Mouse (Mus musculus) CH12.LX (cell line): ENCODE data around the gene Gm20388. TPM values are rescaled to one million over a fixed set of nuclear protein-coding genes. Genes with fewer than 3 reads are reported as not detected.

Experiments
- DNase-seq: peaks from one replicate; pipeline ENCODE4 v3.0.0-alpha.2; 2013; ENCODE audit errors: extremely low read depth
- H3K27ac ChIP-seq: 2 replicates; pipeline ENCODE4 v1.5.1; 2012; ENCODE audit warnings: low read depth, mild to moderate bottlenecking, control low read depth, moderate library complexity; ENCODE audit not compliant: insufficient read depth
- H3K27me3 ChIP-seq: replicated peaks from 2 replicates; pipeline ENCODE3; 2012; ENCODE audit warnings: inconsistent platforms
- H3K36me3 ChIP-seq, 2 experiments: replicated peaks in 1 of 2; 2 replicates each; pipeline versions ENCODE3 to v1.6.1; 2012; ENCODE audit warnings: inconsistent platforms in 1 of 2, low read length in 1 of 2, mild to moderate bottlenecking in 1 of 2, mixed read lengths in 1 of 2, moderate library complexity in 1 of 2; ENCODE audit not compliant: control insufficient read depth in 1 of 2, insufficient read depth in 1 of 2
- H3K4me1 ChIP-seq, 2 experiments: 2 replicates each; pipeline ENCODE4 v1.6.1; 2012; ENCODE audit warnings: inconsistent platforms in 1 of 2, moderate library complexity in 1 of 2; ENCODE audit not compliant: insufficient read depth in 2 of 2, control insufficient read depth in 1 of 2
- H3K4me2 ChIP-seq: 2 replicates; pipeline ENCODE4 v1.6.1; 2012; ENCODE audit warnings: low read depth, mild to moderate bottlenecking, control low read depth; ENCODE audit not compliant: poor library complexity, insufficient read depth, severe bottlenecking
- H3K4me3 ChIP-seq, 3 experiments: fragments of 150-350 bp in 1 of 3; sonication (generic) in 1 of 3; replicated peaks in 1 of 3; 2 replicates each; pipeline versions ENCODE3 to v1.5.1; 2011 to 2012; ENCODE audit warnings: low read depth in 2 of 3, low read length in 2 of 3, mild to moderate bottlenecking in 2 of 3, moderate library complexity in 2 of 3, control low read depth in 1 of 3, improper control_type of control experiment in 1 of 3, inconsistent platforms in 1 of 3, mixed read lengths in 1 of 3; ENCODE audit not compliant: poor library complexity in 1 of 3
- H3K79me2 ChIP-seq: replicated peaks from 2 replicates; pipeline ENCODE4 v1.6.1; 2012; ENCODE audit warnings: mild to moderate bottlenecking, moderate library complexity; ENCODE audit not compliant: control insufficient read depth, poor library complexity, insufficient read depth, severe bottlenecking; ENCODE audit errors: extremely low read depth
- H3K9ac ChIP-seq: 2 replicates; pipeline ENCODE4 v1.6.1; 2012; ENCODE audit warnings: low read depth, mild to moderate bottlenecking, control low read depth, moderate library complexity; ENCODE audit not compliant: insufficient read depth
- H3K9me3 ChIP-seq: replicated peaks from 2 replicates; pipeline ENCODE3; 2012; ENCODE audit warnings: low read length, inconsistent platforms, mixed read lengths
- CHD1 ChIP-seq: IDR thresholded peaks from 2 replicates; pipeline ENCODE4 v1.6.1; 2012; ENCODE audit warnings: low read depth, low read length, improper control_type of control experiment, inconsistent platforms
- CHD2 ChIP-seq: IDR thresholded peaks from 2 replicates; pipeline ENCODE4 v1.6.1; 2011; ENCODE audit warnings: low read length, improper control_type of control experiment
- CTCF ChIP-seq, 2 experiments: IDR thresholded peaks in 1 of 2; conservative IDR thresholded peaks in 1 of 2; 2 replicates each; pipeline ENCODE4 v1.5.1; 2011 to 2012; ENCODE audit warnings: low read depth in 2 of 2, low read length in 2 of 2, improper control_type of control experiment in 1 of 2, inconsistent platforms in 1 of 2, mild to moderate bottlenecking in 1 of 2, moderate library complexity in 1 of 2
- HCFC1 ChIP-seq: IDR thresholded peaks from 2 replicates; pipeline ENCODE4 v1.6.1; 2012; ENCODE audit warnings: low read depth, mild to moderate bottlenecking, inconsistent platforms, low read length, improper control_type of control experiment
- IRF4 ChIP-seq: IDR thresholded peaks from 2 replicates; pipeline ENCODE4 v1.6.1; 2014; ENCODE audit warnings: low read depth, mild to moderate bottlenecking, inconsistent platforms, low read length, improper control_type of control experiment
- JUN ChIP-seq: IDR thresholded peaks from 2 replicates; pipeline ENCODE4 v1.6.1; 2011; ENCODE audit warnings: low read depth, mild to moderate bottlenecking, low read length, improper control_type of control experiment, moderate library complexity; ENCODE audit not compliant: insufficient read depth
- JUND ChIP-seq: conservative IDR thresholded peaks from 2 replicates; pipeline ENCODE4 v1.6.1; 2011; ENCODE audit warnings: low read depth, low read length, improper control_type of control experiment
- KAT2A ChIP-seq: IDR thresholded peaks from 2 replicates; pipeline ENCODE4 v1.6.1; 2012; ENCODE audit warnings: low read length, improper control_type of control experiment, inconsistent platforms; ENCODE audit not compliant: insufficient replicate concordance
- MAX ChIP-seq: IDR thresholded peaks from 2 replicates; pipeline ENCODE4 v1.6.1; 2011; ENCODE audit warnings: low read length, improper control_type of control experiment
- MEF2A ChIP-seq: IDR thresholded peaks from 2 replicates; pipeline ENCODE4 v1.6.1; 2014; ENCODE audit warnings: low read depth, mild to moderate bottlenecking, inconsistent platforms, low read length, improper control_type of control experiment, borderline replicate concordance
- MXI1 ChIP-seq: IDR thresholded peaks from 2 replicates; pipeline ENCODE4 v1.6.1; 2011; ENCODE audit warnings: mild to moderate bottlenecking, low read depth, low read length, improper control_type of control experiment
- MYC ChIP-seq: IDR thresholded peaks from 2 replicates; pipeline ENCODE4 v1.6.1; 2011; ENCODE audit warnings: low read depth, mild to moderate bottlenecking, improper control_type of control experiment, low read length
- NRF1 ChIP-seq: IDR thresholded peaks from 2 replicates; pipeline ENCODE4 v1.6.1; 2014; ENCODE audit warnings: low read depth, mild to moderate bottlenecking, inconsistent platforms, low read length, improper control_type of control experiment, moderate library complexity
- POLR2AphosphoS2 ChIP-seq: IDR thresholded peaks from 2 replicates; pipeline ENCODE4 v1.6.1; 2011; ENCODE audit warnings: low read depth, low read length, improper control_type of control experiment
- RAD21 ChIP-seq: IDR thresholded peaks from 2 replicates; pipeline ENCODE4 v1.6.1; 2011; ENCODE audit warnings: low read depth, mild to moderate bottlenecking, low read length, improper control_type of control experiment, moderate library complexity
- RCOR1 ChIP-seq: conservative IDR thresholded peaks from 2 replicates; pipeline ENCODE4 v1.6.1; 2012; ENCODE audit warnings: low read depth, mild to moderate bottlenecking, inconsistent platforms, low read length, improper control_type of control experiment
- SMC3 ChIP-seq: IDR thresholded peaks from 2 replicates; pipeline ENCODE4 v1.6.1; 2011; ENCODE audit warnings: low read depth, low read length, improper control_type of control experiment
- TBP ChIP-seq: conservative IDR thresholded peaks from 2 replicates; pipeline ENCODE4 v1.6.1; 2011; ENCODE audit warnings: low read depth, low read length, improper control_type of control experiment
- USF2 ChIP-seq: conservative IDR thresholded peaks from 2 replicates; pipeline ENCODE4 v1.6.1; 2011; ENCODE audit warnings: low read depth, low read length, improper control_type of control experiment
- ZC3H11A ChIP-seq: IDR thresholded peaks from 2 replicates; pipeline ENCODE4 v1.6.1; 2012; ENCODE audit warnings: low read depth, mild to moderate bottlenecking, inconsistent platforms, low read length, improper control_type of control experiment
- ZKSCAN1 ChIP-seq: IDR thresholded peaks from 2 replicates; pipeline ENCODE4 v1.6.1; 2012; ENCODE audit warnings: low read depth, inconsistent platforms, low read length, improper control_type of control experiment, borderline replicate concordance
- dilution Hi-C: fragments of 300-500 bp; cut with MboI; formaldehyde crosslinking; loops from 2 replicates; pipeline ENCODE4 v1.14.3; 2020; ENCODE audit warnings: low sequenced_read_pairs; ENCODE audit not compliant: extremely low pct_unique_long_range_greater_than_20kb, extremely low pct_ligation_motif_present
- in situ Hi-C: fragments of 300-500 bp; cut with MboI; formaldehyde crosslinking; loops from 3 replicates; pipeline ENCODE4 v1.14.3; 2019; ENCODE audit warnings: low sequenced_read_pairs, low pct_ligation_motif_present, low pct_unique_long_range_greater_than_20kb, mixed read lengths
- polyA plus RNA-seq: library from polyadenylated mRNA; unstranded; fragments of >175 nt; gene quantifications from 2 replicates; pipeline ENCODE4 v1.2.1, GENCODE M21; 2012; ENCODE audit warnings: low read depth; ENCODE audit not compliant: insufficient read length
- total RNA-seq, 2 experiments: library from RNA; depleted of rRNA; stranded (reverse); fragments of 300-350 nt in 1 of 2; fragments of >200 nt in 1 of 2; gene quantifications; 2 replicates each; pipeline ENCODE4 v1.2.3; 2012 to 2014

Gm20388 gene
- total and polyA plus RNA-seq, 3 experiments: 14.8 to 26.3 (median 22.2) TPM

- H3K27me3 ChIP-seq: no peaks in the 10 kb centered on the region
- H3K9ac ChIP-seq: no peak overlapping the region
- no peak for DNase-seq
- H3K4me1 ChIP-seq: peaks cover 6 to 42% of the 10 kb centered on the region in 2 experiments
- in situ Hi-C loops: loop anchor here (10.0 kb wide), 2 partner anchors 149 to 199 kb away; partner anchors contain the start of gene Rpl13
- no peaks in the 10 kb centered on the region for H3K9me3 ChIP-seq
- H3K4me3 ChIP-seq: no peak overlapping the region
- peaks cover 43% of the 10 kb centered on the region for H3K79me2 ChIP-seq
- H3K27ac ChIP-seq: 0 out of 2 replicates have a peak overlapping the region, but pooled peaks have one; percentile 12
- no peak overlapping the region for H3K4me2 ChIP-seq
- dilution Hi-C loops: no loop called here
- peaks cover 59 to 93% of the 10 kb centered on the region in 2 experiments for H3K36me3 ChIP-seq
- TF ChIP-seq ZKSCAN1 (no peak), RAD21 (no peak), CHD2 (no peak), USF2 (no peak), TBP (no peak), RCOR1 (no peak), NRF1 (no peak), POLR2AphosphoS2 (no peak), CHD1 (no peak), KAT2A (no peak), SMC3 (no peak), CTCF (conservative IDR thresholded peaks at IDR 0.05 in 1 of 2, IDR thresholded peaks at IDR 0.05 in 1 of 2; ENCODE audit: low read depth in 2 of 2, low read length in 2 of 2) (no peak), MXI1 (no peak), JUN (no peak), IRF4 (no peak), HCFC1 (no peak), MEF2A (no peak), MAX (no peak), JUND (no peak)
These were observed 2994.7 kb downstream of the Gm20388 start for GRCm38 (mm10) chr8:122905346-122905745.

- Histone ChIP-seq H3K27ac (peak overlapping the region; percentile 8; the same call in 1 of the 2 replicates), H3K4me2 (no peak overlapping the region), H3K27me3 (no peaks in the 10 kb centered on the region), H3K4me1 (peaks cover 6 to 54% of the 10 kb centered on the region in 2 experiments), H3K79me2 (peaks cover 39% of the 10 kb centered on the region), H3K36me3 (peaks cover 55 to 90% of the 10 kb centered on the region in 2 experiments), H3K9ac (no peak overlapping the region), H3K9me3 (no peaks in the 10 kb centered on the region), H3K4me3 (no peak overlapping the region)
- peak; percentile 33 for TF ChIP-seq ZC3H11A
- peak; percentile 81 for TF ChIP-seq SMC3
- no peak for TF ChIP-seq CHD1
- peak; percentile 69 to 86 for TF ChIP-seq CTCF (conservative IDR thresholded peaks at IDR 0.05 in 1 of 2, IDR thresholded peaks at IDR 0.05 in 1 of 2; ENCODE audit: low read depth in 2 of 2, low read length in 2 of 2)
- 0 out of 2 replicates have a peak, but pooled peaks have one; percentile 18 for TF ChIP-seq MYC
- peak; percentile 88 for TF ChIP-seq RAD21
- TF ChIP-seq JUND: 0 out of 2 replicates have a peak, but pooled peaks have one; percentile 10
- TF ChIP-seq POLR2AphosphoS2: no peak
- dilution Hi-C loops: no loop called here
- in situ Hi-C loops: loop anchor here (10.0 kb wide), 2 partner anchors 148 to 198 kb away; partner anchors contain the start of gene Rpl13
- peak; percentile 68 for DNase-seq
These were observed 2995.9 kb downstream of the Gm20388 start for GRCm38 (mm10) chr8:122906463-122907021.
